Mouse (Mus musculus) right cerebral cortex, postnatal 36 days (tissue): ENCODE data around the gene Oit3.
"Not testable (repeated sequence)": the region's sequence is repeated elsewhere in the genome, so short reads cannot be mapped to it uniquely, and the experiment has no call there.

Source experiments
- DNase-seq, 2 experiments: peaks; one replicate each; pipeline ENCODE4 v3.0.0; 2022; ENCODE audit warnings: low spot score in 2 of 2, mixed read lengths in 1 of 2

Gene Oit3

GRCm38 (mm10) chr10:59429448-59430135 lies 12.0 kb downstream of the Oit3 start:
- DNase-seq = no peak

- no peak for DNase-seq
These were observed 15.2 kb downstream of the Oit3 start for GRCm38 (mm10) chr10:59426371-59426770.

GRCm38 (mm10) chr10:59425369-59425768 lies 16.2 kb downstream of the Oit3 start:
- no peak for DNase-seq

GRCm38 (mm10) chr10:59424453-59424852 lies 17.1 kb downstream of the Oit3 start:
- DNase-seq = no peak

- no peak for DNase-seq
These were observed 22.1 kb downstream of the Oit3 start for GRCm38 (mm10) chr10:59419516-59419915.

- no peak for DNase-seq
These were observed 25.0 kb downstream of the Oit3 start for GRCm38 (mm10) chr10:59416623-59417022.

GRCm38 (mm10) chr10:59413711-59414110 lies 27.9 kb downstream of the Oit3 start:
- DNase-seq = no peak

- no peak for DNase-seq
These were observed 31.3 kb downstream of the Oit3 start for GRCm38 (mm10) chr10:59410264-59410663.

GRCm38 (mm10) chr10:59408499-59408898 lies 33.1 kb downstream of the Oit3 start:
- no peak for DNase-seq

GRCm38 (mm10) chr10:59403793-59404149 lies 37.8 kb downstream of the Oit3 start:
- no peak for DNase-seq

GRCm38 (mm10) chr10:59402899-59403792 lies 38.4 kb downstream of the Oit3 start, which contains the start of gene Pla2g12b:
Pla2g12b (plus strand) TSS chr10:59403660.
- no peak for DNase-seq

- DNase-seq = not testable (repeated sequence)
These were observed 46.1 kb downstream of the Oit3 start, which contains the start of gene Gm10273 for GRCm38 (mm10) chr10:59395461-59395860. Gm10273 (plus strand) TSS chr10:59395632.

- no peak for DNase-seq
These were observed 49.7 kb downstream of the Oit3 start for GRCm38 (mm10) chr10:59391907-59392306.

GRCm38 (mm10) chr10:59389652-59390051 lies 51.9 kb downstream of the Oit3 start:
- peak; percentile 11 to 41 for DNase-seq

- peak in 1 of 2 experiments; percentile 12 for DNase-seq
These were observed 54.6 kb downstream of the Oit3 start for GRCm38 (mm10) chr10:59386951-59387350.

GRCm38 (mm10) chr10:59381563-59381962 lies 60.0 kb downstream of the Oit3 start:
- not testable (repeated sequence) for DNase-seq

- DNase-seq = no peak
These were observed 61.2 kb downstream of the Oit3 start for GRCm38 (mm10) chr10:59380411-59380821.

GRCm38 (mm10) chr10:59379927-59380326 lies 61.7 kb downstream of the Oit3 start:
- no peak for DNase-seq

GRCm38 (mm10) chr10:59378728-59379127 lies 62.9 kb downstream of the Oit3 start:
- DNase-seq = no peak

- no peak for DNase-seq
These were observed 63.7 kb downstream of the Oit3 start for GRCm38 (mm10) chr10:59377906-59378305.
